ENCODE assay signal across 9 mouse cellular contexts in genomic region chr3:105808179-105809037, GRCm38 (mm10). TPM values are rescaled to one million over a fixed set of nuclear protein-coding genes. Genes with fewer than 3 reads are reported as not detected.
DNase-seq lines count a peak whose midpoint lies in the region; ATAC-seq and TF ChIP-seq lines count a peak whose summit lies in the region.
"Had no signal": no experiment of that assay in that cellular context is flagged by ENCODE, and none has a peak within 500 bp of the region (broad histone marks: within the 10 kb centered on the region; RNA-seq: fewer than 3 reads in every experiment).

No protein-coding gene starts in this region.

- no peak for DNase-seq in heart, postnatal 36 days
- no peak for DNase-seq in layer of hippocampus, adult 8-10 months (ENCODE audit: low spot score in 2 of 2)
- DNase-seq in layer of hippocampus, adult 2 months (ENCODE audit: low spot score in 2 of 2), result no peak
- DNase-seq in gastrocnemius, postnatal 10 days, result no peak

- 33% methylated on average over 14 of the region's 14 CpGs for WGBS in heart, embryonic 12.5 days
- 52% methylated on average over 14 of the region's 14 CpGs for WGBS in bone marrow, adult 2 months
- WGBS in intestine, postnatal 0 days, result 59% methylated on average over 14 of the region's 14 CpGs
- 53% methylated on average over 14 of the region's 14 CpGs for WGBS in small intestine, adult 2 months

- TF ChIP-seq CTCF in bone marrow, adult 2 months (IDR thresholded peaks at IDR 0.05; ENCODE audit: control insufficient read depth, insufficient read depth, low read length), result no peak
- TF ChIP-seq CTCF in intestine, postnatal 0 days (IDR thresholded peaks at IDR 0.05; ENCODE audit: low read depth), result no peak
- no peak for TF ChIP-seq CTCF in small intestine, adult 2 months (IDR thresholded peaks at IDR 0.05; ENCODE audit: extremely low read depth, insufficient read length, insufficient replicate concordance, low read depth, low read length)
- TF ChIP-seq CTCF in layer of hippocampus, adult 2 months (conservative IDR thresholded peaks at IDR 0.05), result no peak

- H3K9me3 ChIP-seq in heart, embryonic 12.5 days (replicated peaks), result no peaks in the 10 kb centered on the region
- H3K9me3 ChIP-seq in intestine, postnatal 0 days (ENCODE audit: control insufficient read depth), result no peaks in the 10 kb centered on the region
- H3K9me3 ChIP-seq: limb, embryonic 12.5 days had no signal

- H3K4me1 ChIP-seq in heart, embryonic 12.5 days (replicated peaks), result peaks cover 23% of the 10 kb centered on the region
- H3K4me1 ChIP-seq in bone marrow, adult 2 months (ENCODE audit: control insufficient read depth, insufficient read depth, low read length), result no peaks in the 10 kb centered on the region; the same call in 1 of the 2 replicates
- H3K4me1 ChIP-seq in intestine, postnatal 0 days (replicated peaks; ENCODE audit: control insufficient read depth, insufficient read depth, low read length), result no peaks in the 10 kb centered on the region; the same call in 1 of the 2 replicates
- H3K4me1 ChIP-seq in small intestine, adult 2 months (ENCODE audit: control insufficient read depth, insufficient read depth, insufficient read length, low read length), result peaks cover 5% of the 10 kb centered on the region; the same call in 1 of the 2 replicates

- peak; percentile 98 for ATAC-seq in heart, embryonic 12.5 days (ENCODE audit: insufficient number of reproducible peaks, low FRiP score)
- no peak for ATAC-seq in intestine, postnatal 0 days

- H3K4me2 ChIP-seq in heart, embryonic 12.5 days, result peak overlapping the region; percentile 28; the same call in 1 of the 2 replicates
- no peak overlapping the region for H3K4me2 ChIP-seq in intestine, postnatal 0 days (replicated peaks; ENCODE audit: low read depth)
- H3K4me2 ChIP-seq: limb, embryonic 12.5 days had no signal

- H3K27me3 ChIP-seq in heart, embryonic 12.5 days (replicated peaks), result peaks cover 76% of the 10 kb centered on the region
- H3K27me3 ChIP-seq in intestine, postnatal 0 days (replicated peaks; ENCODE audit: control insufficient read depth, insufficient read depth, low read length), result no peaks in the 10 kb centered on the region
- H3K27me3 ChIP-seq in small intestine, adult 2 months (ENCODE audit: control insufficient read depth, insufficient read depth, low read length), result no peaks in the 10 kb centered on the region
- H3K27me3 ChIP-seq: limb, embryonic 12.5 days had no signal

- H3K27ac ChIP-seq in heart, embryonic 12.5 days (ENCODE audit: poor library complexity, severe bottlenecking), result no peak overlapping the region; the same call in 1 of the 2 replicates
- H3K27ac ChIP-seq in bone marrow, adult 2 months (ENCODE audit: control insufficient read depth, insufficient read depth, low read depth, low read length, poor library complexity), result peak overlapping the region; percentile 84
- H3K27ac ChIP-seq in intestine, postnatal 0 days (ENCODE audit: low read depth, low read length), result peak overlapping the region; percentile 46; the same call in 1 of the 2 replicates
- H3K27ac ChIP-seq in small intestine, adult 2 months (ENCODE audit: insufficient read depth, low read depth, low read length), result peak overlapping the region; percentile 52
- no peak overlapping the region for H3K27ac ChIP-seq in layer of hippocampus, adult 2 months
- H3K27ac ChIP-seq: limb, embryonic 12.5 days had no signal

- no peaks in the 10 kb centered on the region for H3K36me3 ChIP-seq in heart, embryonic 12.5 days
- H3K36me3 ChIP-seq in intestine, postnatal 0 days (ENCODE audit: control insufficient read depth, insufficient read depth), result no peaks in the 10 kb centered on the region
- no peaks in the 10 kb centered on the region for H3K36me3 ChIP-seq in small intestine, adult 2 months (ENCODE audit: control insufficient read depth, insufficient read depth, low read length)
- H3K36me3 ChIP-seq: limb, embryonic 12.5 days had no signal

- no peak overlapping the region for H3K9ac ChIP-seq in heart, embryonic 12.5 days
- H3K9ac ChIP-seq in intestine, postnatal 0 days (ENCODE audit: low read depth, low read length), result no peak overlapping the region
- H3K9ac ChIP-seq: limb, embryonic 12.5 days had no signal

- intact Hi-C loops in heart, postnatal 36 days (cut with DNase I), result no loop called here

- TF ChIP-seq POLR2A in bone marrow, adult 2 months (IDR thresholded peaks at IDR 0.05; ENCODE audit: borderline replicate concordance, control insufficient read depth, low read depth, low read length), result no peak
- no peak for TF ChIP-seq POLR2A in small intestine, adult 2 months (IDR thresholded peaks at IDR 0.05; ENCODE audit: low read depth, low read length)

- H3K4me3 ChIP-seq in heart, embryonic 12.5 days, result no peak overlapping the region
- no peak overlapping the region for H3K4me3 ChIP-seq in bone marrow, adult 2 months (replicated peaks; ENCODE audit: control insufficient read depth, low read depth, low read length)
- H3K4me3 ChIP-seq in intestine, postnatal 0 days (ENCODE audit: low read depth, low read length), result no peak overlapping the region
- H3K4me3 ChIP-seq in small intestine, adult 2 months (ENCODE audit: low read depth, low read length), result no peak overlapping the region
- H3K4me3 ChIP-seq in layer of hippocampus, adult 2 months, result no peak overlapping the region
- H3K4me3 ChIP-seq: limb, embryonic 12.5 days had no signal

RNA-seq across cellular contexts. Expression of gene Rap1a, which starts 7.3 kb away (rescaled TPM):
- 88.9 and 92.0 TPM in 2 replicates for polyA plus RNA-seq in heart, embryonic 12.5 days (2016; fragmentation: Nextera tagmentation; extraction: Ambion mirVana)
- 100 to 1,000 TPM; 110 to 115 TPM for total RNA-seq in heart, postnatal 36 days (2021)
- 91.9 and 112 TPM in 2 replicates for polyA plus RNA-seq in bone marrow, adult 2 months (2011; ENCODE audit: insufficient read depth, insufficient read length, low replicate concordance, missing spikeins)
- 119 and 121 TPM in 2 replicates for polyA plus RNA-seq in intestine, postnatal 0 days (2015; fragmentation: Nextera tagmentation; extraction: Ambion mirVana)
- polyA plus RNA-seq in small intestine, adult 2 months (2012; rRNA removed), result 0.25 and 0.89 TPM in 2 replicates
- total RNA-seq in layer of hippocampus, adult 8-10 months (2022), result 100 to 1,000 TPM in 1 of 4 experiments, 10 to 100 TPM in 3; 80.2 to 101 (median 89.7) TPM
- total RNA-seq in layer of hippocampus, adult 2 months (2021), result 100 to 1,000 TPM in 1 of 2 experiments, 10 to 100 TPM in 1; 94.6 to 101 TPM
- total RNA-seq in gastrocnemius, postnatal 10 days (2021), result 100 to 1,000 TPM; 126 to 130 TPM

Comparison
In these comparisons a context has a peak if more than half of its experiments do, and no peak if none do; other contexts are left out.
1. H3K27ac ChIP-seq: peak in bone marrow, adult 2 months (single experiment), intestine, postnatal 0 days (single experiment) and small intestine, adult 2 months (single experiment); none in heart, embryonic 12.5 days (single experiment) and layer of hippocampus, adult 2 months (single experiment).